Mouse (Mus musculus) embryonic facial prominence, embryonic 14.5 days (tissue): ENCODE results near the gene Ermp1. TPM values are rescaled to one million over a fixed set of nuclear protein-coding genes. Genes with fewer than 3 reads are reported as not detected.

Experiments used
- ATAC-seq: fragments of 200-750 bp; cut with Nextera tagmentation; 2 replicates; pipeline ENCODE4 v1.8.0; 2017; ENCODE audit warnings: low read depth, moderate number of reproducible peaks, moderate TSS enrichment
- DNase-seq: peaks from one replicate; pipeline ENCODE4 v3.0.0-alpha.2; 2015; ENCODE audit warnings: low spot score
- H3K27ac ChIP-seq: fragments of 300-500 bp; sonication (generic); replicated peaks from 2 replicates; pipeline ENCODE4 v1.5.1; 2014; ENCODE audit warnings: low read depth, mild to moderate bottlenecking, low read length, moderate library complexity
- H3K27me3 ChIP-seq: fragments of 300-500 bp; sonication (generic); replicated peaks from 2 replicates; pipeline ENCODE4 v1.6.1; 2014; ENCODE audit warnings: low read length; ENCODE audit not compliant: control insufficient read depth, insufficient read depth
- H3K36me3 ChIP-seq: fragments of 300-500 bp; sonication (generic); 2 replicates; pipeline ENCODE4 v1.6.1; 2014; ENCODE audit warnings: low read length, mixed read lengths; ENCODE audit not compliant: control insufficient read depth, insufficient read depth
- H3K4me1 ChIP-seq: fragments of 300-500 bp; sonication (generic); 2 replicates; pipeline ENCODE4 v1.6.1; 2014; ENCODE audit warnings: antibody characterized with exemption, low read length; ENCODE audit not compliant: control insufficient read depth, insufficient read depth
- H3K4me2 ChIP-seq: fragments of 300-500 bp; sonication (generic); 2 replicates; pipeline ENCODE4 v1.6.1; 2014; ENCODE audit warnings: low read depth, mild to moderate bottlenecking, low read length, moderate library complexity, mixed read lengths
- H3K4me3 ChIP-seq: fragments of 300-500 bp; sonication (generic); 2 replicates; pipeline ENCODE4 v1.5.1; 2014; ENCODE audit warnings: low read depth, mild to moderate bottlenecking, low read length
- H3K9ac ChIP-seq: fragments of 300-500 bp; sonication (generic); 2 replicates; pipeline ENCODE4 v1.6.1; 2014; ENCODE audit warnings: low read depth, mild to moderate bottlenecking, low read length, moderate library complexity, mixed read lengths
- H3K9me3 ChIP-seq: fragments of 300-500 bp; sonication (generic); 2 replicates; pipeline ENCODE4 v1.6.1; 2016; ENCODE audit warnings: low read length; ENCODE audit not compliant: control insufficient read depth
- WGBS: fragments of 180-500 bp; shearing (Covaris S2); extraction: QIAGEN DNeasy Blood & Tissue Kit; methylation state at CpG from one replicate; pipeline ENCODE4 v1.1.7; 2014; 5-methylcytosine and 5-hydroxymethylcytosine counted together
- polyA plus RNA-seq: library from polyadenylated mRNA; unstranded; fragments of >200 nt; fragmentation: Nextera tagmentation; extraction: Ambion mirVana; gene quantifications from 2 replicates; pipeline ENCODE4 v1.2.1, GENCODE M21; 2014

Gene Ermp1
- polyA plus RNA-seq, 1 experiment from 2014 or later = 14.2 TPM

GRCm38 (mm10) chr19:29678181-29678778 is 30.1 kb upstream of the Ermp1 start:
- no peaks in the 10 kb centered on the region for H3K9me3 ChIP-seq
- no peaks in the 10 kb centered on the region for H3K36me3 ChIP-seq
- H3K4me2 ChIP-seq = no peak overlapping the region
- no peaks in the 10 kb centered on the region for H3K27me3 ChIP-seq
- no peaks in the 10 kb centered on the region for H3K4me1 ChIP-seq
- WGBS = 80% methylated on average over 6 of the region's 6 CpGs
- no peak for ATAC-seq
- DNase-seq = no peak
- no peak overlapping the region for H3K9ac ChIP-seq
- no peak overlapping the region for H3K4me3 ChIP-seq
- no peak overlapping the region for H3K27ac ChIP-seq

- 88% methylated on average over 10 of the region's 10 CpGs for WGBS
- ATAC-seq = no peak
- no peak overlapping the region for H3K4me2 ChIP-seq
These were observed 28.4 kb upstream of the Ermp1 start for GRCm38 (mm10) chr19:29676479-29677193.

GRCm38 (mm10) chr19:29675562-29676078 is 27.4 kb upstream of the Ermp1 start:
- WGBS = 41% methylated on average over 9 of the region's 9 CpGs
- no peak for DNase-seq
- Histone ChIP-seq H3K4me3 (no peak overlapping the region), H3K4me2 (no peak overlapping the region), H3K9ac (no peak overlapping the region), H3K27me3 (no peaks in the 10 kb centered on the region), H3K27ac (no peak overlapping the region), H3K9me3 (no peaks in the 10 kb centered on the region), H3K36me3 (no peaks in the 10 kb centered on the region), H3K4me1 (no peaks in the 10 kb centered on the region)
- ATAC-seq = no peak

More at GRCm38 (mm10) chr19:29676479-29677193, 28.4 kb upstream of the Ermp1 start:
- DNase-seq = no peak
- H3K4me3 ChIP-seq = no peak overlapping the region
- no peak overlapping the region for H3K9ac ChIP-seq
- H3K27ac ChIP-seq = no peak overlapping the region
- no peaks in the 10 kb centered on the region for H3K27me3 ChIP-seq
- no peaks in the 10 kb centered on the region for H3K36me3 ChIP-seq
- H3K4me1 ChIP-seq = no peaks in the 10 kb centered on the region
- H3K9me3 ChIP-seq = no peaks in the 10 kb centered on the region

- no peak overlapping the region for H3K4me3 ChIP-seq
- H3K4me2 ChIP-seq = no peak overlapping the region
- no peak overlapping the region for H3K27ac ChIP-seq
- DNase-seq (no peak), ATAC-seq (no peak)
- no peaks in the 10 kb centered on the region for H3K4me1 ChIP-seq
- 93% methylated on average over 7 of the region's 7 CpGs for WGBS
- no peaks in the 10 kb centered on the region for H3K36me3 ChIP-seq
- no peak overlapping the region for H3K9ac ChIP-seq
- H3K27me3 ChIP-seq = no peaks in the 10 kb centered on the region
- H3K9me3 ChIP-seq = no peaks in the 10 kb centered on the region
These were observed 26.7 kb upstream of the Ermp1 start for GRCm38 (mm10) chr19:29674946-29675345.

- Histone ChIP-seq H3K9me3 (no peaks in the 10 kb centered on the region), H3K9ac (no peak overlapping the region), H3K27me3 (no peaks in the 10 kb centered on the region), H3K27ac (no peak overlapping the region), H3K4me3 (no peak overlapping the region), H3K36me3 (no peaks in the 10 kb centered on the region), H3K4me1 (no peaks in the 10 kb centered on the region), H3K4me2 (no peak overlapping the region)
- ATAC-seq (no peak), DNase-seq (no peak)
- WGBS = 91% methylated on average over 13 of the region's 13 CpGs
These were observed 24.4 kb upstream of the Ermp1 start for GRCm38 (mm10) chr19:29672660-29673059.

GRCm38 (mm10) chr19:29671160-29671559 is 22.9 kb upstream of the Ermp1 start:
- DNase-seq = no peak
- no peaks in the 10 kb centered on the region for H3K4me1 ChIP-seq
- no peak overlapping the region for H3K4me3 ChIP-seq
- no peak overlapping the region for H3K9ac ChIP-seq
- H3K9me3 ChIP-seq = no peaks in the 10 kb centered on the region
- H3K4me2 ChIP-seq = no peak overlapping the region
- 55% methylated on average over 2 of the region's 2 CpGs for WGBS
- no peaks in the 10 kb centered on the region for H3K36me3 ChIP-seq
- H3K27me3 ChIP-seq = no peaks in the 10 kb centered on the region
- H3K27ac ChIP-seq = no peak overlapping the region
- ATAC-seq = no peak

GRCm38 (mm10) chr19:29670247-29670646 is 22.0 kb upstream of the Ermp1 start:
- Histone ChIP-seq H3K9ac (no peak overlapping the region), H3K27me3 (no peaks in the 10 kb centered on the region)

GRCm38 (mm10) chr19:29668135-29668534 is 19.9 kb upstream of the Ermp1 start:
- Histone ChIP-seq H3K27me3 (no peaks in the 10 kb centered on the region), H3K9ac (no peak overlapping the region), H3K36me3 (no peaks in the 10 kb centered on the region), H3K9me3 (no peaks in the 10 kb centered on the region), H3K4me2 (no peak overlapping the region), H3K27ac (no peak overlapping the region), H3K4me3 (no peak overlapping the region), H3K4me1 (no peaks in the 10 kb centered on the region)
- WGBS = 93% methylated on average over 7 of the region's 7 CpGs
- ATAC-seq (no peak), DNase-seq (no peak)

More at GRCm38 (mm10) chr19:29670247-29670646, 22.0 kb upstream of the Ermp1 start:
- H3K9me3 ChIP-seq = no peaks in the 10 kb centered on the region
- H3K27ac ChIP-seq = no peak overlapping the region
- DNase-seq (no peak), ATAC-seq (no peak)
- H3K4me3 ChIP-seq = no peak overlapping the region
- no peaks in the 10 kb centered on the region for H3K36me3 ChIP-seq
- no peaks in the 10 kb centered on the region for H3K4me1 ChIP-seq
- no peak overlapping the region for H3K4me2 ChIP-seq
- WGBS = 90% methylated on average over 6 of the region's 6 CpGs
